In the genomic region with DNA sequence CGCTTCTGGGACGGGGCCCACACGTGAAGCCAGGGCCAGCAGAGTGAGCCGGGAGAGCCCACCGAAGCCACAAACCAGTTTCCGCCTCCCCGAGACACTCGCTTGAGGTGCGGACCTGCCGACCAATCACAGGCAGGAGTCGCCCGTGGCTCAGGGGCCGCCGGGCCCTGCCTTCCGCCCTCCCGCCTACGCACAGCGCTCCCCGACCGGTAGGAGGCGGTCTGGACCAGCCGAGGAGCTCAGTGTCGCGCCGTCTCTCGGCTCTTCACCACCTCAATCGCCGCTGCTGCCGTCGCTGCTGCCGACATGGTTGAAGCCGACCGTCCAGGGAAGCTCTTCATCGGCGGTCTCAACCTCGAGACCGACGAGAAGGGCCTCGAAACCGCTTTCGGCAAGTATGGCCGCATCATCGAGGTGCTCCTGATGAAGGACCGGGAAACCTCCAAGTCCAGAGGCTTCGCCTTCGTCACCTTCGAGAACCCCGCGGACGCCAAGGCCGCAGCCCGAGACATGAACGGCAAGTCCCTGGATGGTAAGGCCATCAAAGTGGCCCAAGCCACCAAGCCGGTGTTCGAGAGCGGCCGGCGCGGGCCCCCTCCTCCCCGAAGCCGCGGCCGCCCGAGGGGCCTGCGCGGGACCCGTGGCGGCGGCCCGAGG, we compare ENCODE assay signal across 11 mouse cellular contexts. TPM values are rescaled to one million over a fixed set of nuclear protein-coding genes. Genes with fewer than 3 reads are reported as not detected.
DNase-seq lines count a peak whose midpoint lies in the region; ATAC-seq lines count a peak whose summit lies in the region.
"Had no signal": no experiment of that assay in that cellular context is flagged by ENCODE, and none has a peak within 500 bp of the region (broad histone marks: within the 10 kb centered on the region; RNA-seq: fewer than 3 reads in every experiment).

A gene (plus strand): TSS at position 242 of the 657 bp plus-strand sequence.

- H3K36me3 ChIP-seq in heart, embryonic 16.5 days (ENCODE audit: control insufficient read depth, insufficient read depth): no peaks in the 10 kb centered on the region
- no peaks in the 10 kb centered on the region for H3K36me3 ChIP-seq in intestine, embryonic 15.5 days
- H3K36me3 ChIP-seq in neural tube, embryonic 12.5 days: no peaks in the 10 kb centered on the region

- ATAC-seq in heart, embryonic 16.5 days (replicated peaks; ENCODE audit: extremely low read depth, insufficient read depth, low FRiP score): no peak
- no peak for ATAC-seq in intestine, embryonic 15.5 days
- peak; percentile 17; the same call in 1 of the 2 replicates for ATAC-seq in neural tube, embryonic 12.5 days (ENCODE audit: low FRiP score, low read depth)

- intact Hi-C loops in heart, postnatal 25 days (cut with DNase I): no loop called here

- H3K4me3 ChIP-seq in heart, embryonic 16.5 days (ENCODE audit: low read length): peak within 1 kb of the TSS; percentile 10
- H3K4me3 ChIP-seq in intestine, embryonic 15.5 days (replicated peaks): peak within 1 kb of the TSS; percentile 19
- peak within 1 kb of the TSS; percentile 18 for H3K4me3 ChIP-seq in neural tube, embryonic 12.5 days

- H3K9me3 ChIP-seq in heart, embryonic 16.5 days (replicated peaks; ENCODE audit: control insufficient read depth, low read length): peaks cover 16% of the 10 kb centered on the region
- no peaks in the 10 kb centered on the region for H3K9me3 ChIP-seq in intestine, embryonic 15.5 days
- H3K9me3 ChIP-seq in neural tube, embryonic 12.5 days: peaks cover 13% of the 10 kb centered on the region

- peaks cover 32% of the 10 kb centered on the region for H3K27me3 ChIP-seq in heart, embryonic 16.5 days (ENCODE audit: control insufficient read depth, insufficient read depth, low read length)
- H3K27me3 ChIP-seq in intestine, embryonic 15.5 days (replicated peaks): peaks cover 30% of the 10 kb centered on the region
- H3K27me3 ChIP-seq in neural tube, embryonic 12.5 days (replicated peaks): peaks cover 29% of the 10 kb centered on the region
- H3K27me3 ChIP-seq: CH12.LX had no signal

- no peaks in the 10 kb centered on the region for H3K4me1 ChIP-seq in heart, embryonic 16.5 days (ENCODE audit: control insufficient read depth, insufficient read depth, low read length)
- H3K4me1 ChIP-seq in intestine, embryonic 15.5 days (replicated peaks): no peaks in the 10 kb centered on the region
- H3K4me1 ChIP-seq in neural tube, embryonic 12.5 days: no peaks in the 10 kb centered on the region

- H3K27ac ChIP-seq in heart, embryonic 16.5 days (ENCODE audit: low read length): no peak within 1 kb of the TSS
- H3K27ac ChIP-seq in intestine, embryonic 15.5 days: no peak within 1 kb of the TSS
- no peak within 1 kb of the TSS for H3K27ac ChIP-seq in neural tube, embryonic 12.5 days

- H3K9ac ChIP-seq in heart, embryonic 16.5 days (ENCODE audit: low read length): no peak within 1 kb of the TSS
- no peak within 1 kb of the TSS for H3K9ac ChIP-seq in intestine, embryonic 15.5 days
- H3K9ac ChIP-seq in neural tube, embryonic 12.5 days: no peak within 1 kb of the TSS

- no peak within 1 kb of the TSS; the same call in 1 of the 2 replicates for H3K4me2 ChIP-seq in heart, embryonic 16.5 days (ENCODE audit: low read depth, low read length)
- peak within 1 kb of the TSS; percentile 46 for H3K4me2 ChIP-seq in intestine, embryonic 15.5 days (replicated peaks)
- H3K4me2 ChIP-seq in neural tube, embryonic 12.5 days (replicated peaks): peak within 1 kb of the TSS; percentile 40

- WGBS in heart, embryonic 16.5 days: 30% methylated on average over 63 of the region's 70 CpGs
- WGBS in intestine, embryonic 15.5 days: 39% methylated on average over 65 of the region's 70 CpGs
- 37% methylated on average over 70 of the region's 70 CpGs for WGBS in neural tube, embryonic 12.5 days

- no peak for DNase-seq in heart, postnatal 25 days (ENCODE audit: low spot score)
- DNase-seq in embryo, embryonic 9.5 days (ENCODE audit: extremely low spot score): peak; percentile 24
- no peak for DNase-seq in layer of hippocampus, postnatal 25 days (ENCODE audit: extremely low spot score in 1 of 2, low spot score in 1 of 2)
- DNase-seq in adrenal gland, adult 2 months: no peak
- DNase-seq in layer of hippocampus, postnatal 10 days (ENCODE audit: low spot score in 2 of 2): no peak
- DNase-seq: cerebellum, adult 8-10 months; kidney, postnatal 10 days had no signal

RNA-seq across cellular contexts. Expression of the gene that starts here (rescaled TPM):
- not detected in 2 replicates for polyA plus RNA-seq in heart, embryonic 16.5 days (2015; fragmentation: Nextera tagmentation; extraction: Ambion mirVana)
- not detected for total RNA-seq in heart, postnatal 25 days (2021)
- not detected in 2 replicates for polyA plus RNA-seq in intestine, embryonic 15.5 days (2015; fragmentation: Nextera tagmentation; extraction: Ambion mirVana)
- polyA plus RNA-seq in neural tube, embryonic 12.5 days (2016; fragmentation: Nextera tagmentation; extraction: Ambion mirVana): not detected in 2 replicates
- total RNA-seq in layer of hippocampus, postnatal 25 days (2021): not detected
- not detected for total RNA-seq in adrenal gland, adult 2 months (2021)
- polyA plus RNA-seq in adrenal gland, adult 2 months (2012; rRNA removed): not detected in 2 replicates
- not detected for total RNA-seq in layer of hippocampus, postnatal 10 days (2021)
- total RNA-seq: CH12.LX had no signal

Comparison
In these comparisons a context has a peak if more than half of its experiments do, and no peak if none do; other contexts are left out.
1. Peak in ATAC-seq, H3K4me3 ChIP-seq and H3K4me2 ChIP-seq in neural tube, embryonic 12.5 days; RNA of the gene not detected or under 1 TPM.